Mouse (Mus musculus): ENCODE data around the gene Gjc3.
"Not testable (repeated sequence)": the region's sequence is repeated elsewhere in the genome, so short reads cannot be mapped to it uniquely, and the experiment has no call there.

Gene Gjc3

GRCm38 (mm10) chr5:137936486-137936885 is 26.4 kb downstream of the Gjc3 start:
- Histone ChIP-seq H3K27me3 (ENCODE audit: insufficient read depth, low read length) (no peaks in the 10 kb centered on the region), H3K4me3 (replicated peaks; ENCODE audit: low read length) (no peak overlapping the region), H3K4me1 (replicated peaks; ENCODE audit: low read depth, low read length) (peaks cover 47% of the 10 kb centered on the region), H3K9me3 (ENCODE audit: low read length) (peaks cover 10% of the 10 kb centered on the region; the same call in 1 of the 2 replicates), H3K36me3 (ENCODE audit: insufficient read depth, low read length) (no peaks in the 10 kb centered on the region)
- no peak for TF ChIP-seq NANOG (IDR thresholded peaks at IDR 0.05; ENCODE audit: borderline replicate concordance, low read length)
- TF ChIP-seq CTCF (conservative IDR thresholded peaks at IDR 0.05; ENCODE audit: low read length), result no peak
- TF ChIP-seq POU5F1 (IDR thresholded peaks at IDR 0.05; ENCODE audit: borderline replicate concordance, low read length), result no peak

- peaks cover 10% of the 10 kb centered on the region; the same call in 1 of the 2 replicates for H3K9me3 ChIP-seq (ENCODE audit: low read length)
- H3K4me3 ChIP-seq (replicated peaks; ENCODE audit: low read length); H3K36me3 ChIP-seq (ENCODE audit: insufficient read depth, low read length); H3K27me3 ChIP-seq (ENCODE audit: insufficient read depth, low read length): not testable (repeated sequence)
- H3K4me1 ChIP-seq (replicated peaks; ENCODE audit: low read depth, low read length), result peaks cover 63% of the 10 kb centered on the region
- peak; percentile 89; the same call in 1 of the 2 replicates for TF ChIP-seq NANOG (IDR thresholded peaks at IDR 0.05; ENCODE audit: borderline replicate concordance, low read length)
These were observed 29.0 kb downstream of the Gjc3 start for GRCm38 (mm10) chr5:137933934-137934333.

GRCm38 (mm10) chr5:137928439-137928838 is 34.5 kb downstream of the Gjc3 start:
- TF ChIP-seq CTCF (conservative IDR thresholded peaks at IDR 0.05; ENCODE audit: low read length) (no peak), NANOG (IDR thresholded peaks at IDR 0.05; ENCODE audit: borderline replicate concordance, low read length) (no peak), POU5F1 (IDR thresholded peaks at IDR 0.05; ENCODE audit: borderline replicate concordance, low read length) (no peak)
- H3K4me3 ChIP-seq (replicated peaks; ENCODE audit: low read length), result peak overlapping the region; percentile 26; the same call in 1 of the 2 replicates
- H3K36me3 ChIP-seq (ENCODE audit: insufficient read depth, low read length), result no peaks in the 10 kb centered on the region
- no peaks in the 10 kb centered on the region for H3K9me3 ChIP-seq (ENCODE audit: low read length)
- peaks cover 44% of the 10 kb centered on the region for H3K4me1 ChIP-seq (replicated peaks; ENCODE audit: low read depth, low read length)
- no peaks in the 10 kb centered on the region for H3K27me3 ChIP-seq (ENCODE audit: insufficient read depth, low read length)

- Histone ChIP-seq H3K4me3 (replicated peaks; ENCODE audit: low read length) (no peak overlapping the region), H3K36me3 (ENCODE audit: insufficient read depth, low read length) (no peaks in the 10 kb centered on the region), H3K27me3 (ENCODE audit: insufficient read depth, low read length) (no peaks in the 10 kb centered on the region), H3K9me3 (ENCODE audit: low read length) (no peaks in the 10 kb centered on the region), H3K4me1 (replicated peaks; ENCODE audit: low read depth, low read length) (no peaks in the 10 kb centered on the region; the same call in 1 of the 2 replicates)
- TF ChIP-seq CTCF (conservative IDR thresholded peaks at IDR 0.05; ENCODE audit: low read length) (no peak), POU5F1 (IDR thresholded peaks at IDR 0.05; ENCODE audit: borderline replicate concordance, low read length) (no peak), NANOG (IDR thresholded peaks at IDR 0.05; ENCODE audit: borderline replicate concordance, low read length) (no peak)
These were observed 40.7 kb downstream of the Gjc3 start for GRCm38 (mm10) chr5:137922171-137922570.

DNA sequence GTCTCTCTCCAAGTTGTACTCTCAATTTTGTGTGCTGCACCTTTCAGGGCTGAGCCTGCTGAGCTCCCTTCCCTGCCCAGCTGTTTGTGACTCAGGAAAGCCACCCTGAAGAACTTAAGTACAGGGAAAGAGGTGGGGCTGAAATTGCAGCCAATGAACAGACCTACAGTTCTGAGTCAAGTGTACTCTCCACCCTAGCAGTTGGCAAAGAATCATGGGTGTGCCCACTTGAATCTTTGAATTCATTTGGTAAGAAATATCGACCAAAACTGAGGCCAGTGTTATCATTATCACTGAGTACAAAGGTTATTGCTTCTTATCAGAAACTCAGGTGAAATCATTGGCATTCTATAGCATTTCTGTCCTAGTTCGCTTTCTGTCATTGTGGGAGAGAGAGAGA is 41.4 kb downstream of the Gjc3 start, which contains the start of gene Cyp3a13:
Gene Cyp3a13 (minus strand): TSS at position 88 of the 400 bp plus-strand sequence.
- TF ChIP-seq POU5F1 (IDR thresholded peaks at IDR 0.05; ENCODE audit: borderline replicate concordance, low read length), result no peak
- no peak for TF ChIP-seq CTCF (conservative IDR thresholded peaks at IDR 0.05; ENCODE audit: low read length)
- no peak for TF ChIP-seq NANOG (IDR thresholded peaks at IDR 0.05; ENCODE audit: borderline replicate concordance, low read length)
- Histone ChIP-seq H3K4me1 (replicated peaks; ENCODE audit: low read depth, low read length) (no peaks in the 10 kb centered on the region; the same call in 1 of the 2 replicates), H3K36me3 (ENCODE audit: insufficient read depth, low read length) (no peaks in the 10 kb centered on the region), H3K4me3 (replicated peaks; ENCODE audit: low read length) (no peak within 1 kb of the TSS), H3K27me3 (ENCODE audit: insufficient read depth, low read length) (no peaks in the 10 kb centered on the region), H3K9me3 (ENCODE audit: low read length) (no peaks in the 10 kb centered on the region)

DNA sequence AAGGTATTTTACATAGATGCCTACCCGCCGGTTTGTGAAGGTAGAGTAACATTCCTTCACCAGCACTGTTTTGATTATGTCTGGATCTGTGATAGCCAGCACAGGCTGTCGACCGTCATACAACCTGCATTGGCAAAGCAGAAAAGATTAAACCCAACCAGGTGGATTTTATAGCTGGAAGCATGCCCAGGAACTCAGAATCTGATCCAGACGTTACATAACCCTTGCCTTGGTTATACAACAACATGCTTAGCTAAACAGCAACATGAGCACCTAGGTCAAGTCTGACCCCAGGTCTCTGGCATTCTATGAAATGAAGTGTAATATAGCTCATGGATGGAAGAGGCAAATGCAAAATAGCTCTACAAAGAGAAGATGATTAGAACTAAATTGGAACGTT is 47.3 kb downstream of the Gjc3 start:
- Histone ChIP-seq H3K27me3 (ENCODE audit: insufficient read depth, low read length) (no peaks in the 10 kb centered on the region), H3K36me3 (ENCODE audit: insufficient read depth, low read length) (no peaks in the 10 kb centered on the region), H3K4me3 (replicated peaks; ENCODE audit: low read length) (no peak overlapping the region), H3K9me3 (ENCODE audit: low read length) (no peaks in the 10 kb centered on the region), H3K4me1 (replicated peaks; ENCODE audit: low read depth, low read length) (no peaks in the 10 kb centered on the region)
- no peak for TF ChIP-seq NANOG (IDR thresholded peaks at IDR 0.05; ENCODE audit: borderline replicate concordance, low read length)
- no peak for TF ChIP-seq POU5F1 (IDR thresholded peaks at IDR 0.05; ENCODE audit: borderline replicate concordance, low read length)
- no peak for TF ChIP-seq CTCF (conservative IDR thresholded peaks at IDR 0.05; ENCODE audit: low read length)

DNA sequence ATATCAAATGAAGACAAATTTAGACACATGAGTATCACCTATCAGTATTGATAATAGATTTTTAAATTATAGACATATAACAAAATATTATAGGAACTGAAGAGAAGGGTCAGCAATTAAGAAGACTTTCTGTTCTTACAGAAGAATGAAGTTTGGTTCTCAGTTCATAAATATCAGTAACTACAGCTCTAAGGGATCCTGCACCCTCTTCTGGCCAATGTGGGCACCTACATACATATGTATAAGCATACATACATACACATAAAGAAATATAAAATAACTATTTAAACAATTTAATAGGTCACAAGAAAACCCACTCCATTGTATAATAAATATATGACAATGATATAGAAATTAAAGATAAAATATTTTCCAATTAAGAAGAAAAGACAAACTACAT is 48.4 kb downstream of the Gjc3 start:
- no peak overlapping the region for H3K4me3 ChIP-seq (replicated peaks; ENCODE audit: low read length)
- H3K4me1 ChIP-seq (replicated peaks; ENCODE audit: low read depth, low read length), result no peaks in the 10 kb centered on the region
- no peaks in the 10 kb centered on the region for H3K36me3 ChIP-seq (ENCODE audit: insufficient read depth, low read length)
- no peak for TF ChIP-seq CTCF (conservative IDR thresholded peaks at IDR 0.05; ENCODE audit: low read length)
- TF ChIP-seq POU5F1 (IDR thresholded peaks at IDR 0.05; ENCODE audit: borderline replicate concordance, low read length), result no peak
- no peak for TF ChIP-seq NANOG (IDR thresholded peaks at IDR 0.05; ENCODE audit: borderline replicate concordance, low read length)
- H3K27me3 ChIP-seq (ENCODE audit: insufficient read depth, low read length), result no peaks in the 10 kb centered on the region
- no peaks in the 10 kb centered on the region for H3K9me3 ChIP-seq (ENCODE audit: low read length)

GRCm38 (mm10) chr5:137909564-137910262 is 53.2 kb downstream of the Gjc3 start:
- no peaks in the 10 kb centered on the region for H3K9me3 ChIP-seq (ENCODE audit: low read length)
- no peak overlapping the region for H3K4me3 ChIP-seq (replicated peaks; ENCODE audit: low read length)
- no peaks in the 10 kb centered on the region for H3K36me3 ChIP-seq (ENCODE audit: insufficient read depth, low read length)
- no peaks in the 10 kb centered on the region for H3K4me1 ChIP-seq (replicated peaks; ENCODE audit: low read depth, low read length)
- no peak for TF ChIP-seq CTCF (conservative IDR thresholded peaks at IDR 0.05; ENCODE audit: low read length)
- TF ChIP-seq POU5F1 (IDR thresholded peaks at IDR 0.05; ENCODE audit: borderline replicate concordance, low read length), result no peak
- TF ChIP-seq NANOG (IDR thresholded peaks at IDR 0.05; ENCODE audit: borderline replicate concordance, low read length), result no peak
- H3K27me3 ChIP-seq (ENCODE audit: insufficient read depth, low read length), result no peaks in the 10 kb centered on the region

Measured in E14TG2a.4 (cell line).